Mouse (Mus musculus) heart, embryonic 15.5 days (tissue): ENCODE results near the gene Knstrn. TPM values are rescaled to one million over a fixed set of nuclear protein-coding genes. Genes with fewer than 3 reads are reported as not detected.

Experiments
- ATAC-seq: fragments of 200-750 bp; cut with Nextera tagmentation; replicated peaks from 2 replicates; pipeline ENCODE4 v1.8.0; 2017; ENCODE audit warnings: low read depth, moderate TSS enrichment; ENCODE audit not compliant: insufficient number of reproducible peaks, insufficient read depth, low FRiP score
- H3K27ac ChIP-seq: fragments of 300-500 bp; sonication (generic); 2 replicates; pipeline ENCODE4 v1.5.1; 2015; ENCODE audit warnings: mild to moderate bottlenecking, inconsistent platforms
- H3K27me3 ChIP-seq: fragments of 300-500 bp; sonication (generic); 2 replicates; pipeline ENCODE4 v1.6.1; 2015; ENCODE audit warnings: inconsistent platforms
- H3K36me3 ChIP-seq: fragments of 300-500 bp; sonication (generic); 2 replicates; pipeline ENCODE4 v1.6.1; 2015; ENCODE audit warnings: mild to moderate bottlenecking, inconsistent platforms
- H3K4me1 ChIP-seq: fragments of 300-500 bp; sonication (generic); replicated peaks from 2 replicates; pipeline ENCODE4 v1.6.1; 2015; ENCODE audit warnings: inconsistent platforms
- H3K4me2 ChIP-seq: fragments of 300-500 bp; sonication (generic); 2 replicates; pipeline ENCODE4 v1.6.1; 2015; ENCODE audit warnings: inconsistent platforms, mild to moderate bottlenecking, moderate library complexity
- H3K4me3 ChIP-seq: fragments of 300-500 bp; sonication (generic); 2 replicates; pipeline ENCODE4 v1.5.1; 2015; ENCODE audit warnings: mild to moderate bottlenecking, inconsistent platforms
- H3K9ac ChIP-seq: fragments of 300-500 bp; sonication (generic); 2 replicates; pipeline ENCODE4 v1.6.1; 2015; ENCODE audit warnings: mild to moderate bottlenecking, inconsistent platforms
- H3K9me3 ChIP-seq: fragments of 300-500 bp; sonication (generic); replicated peaks from 2 replicates; pipeline ENCODE4 v1.6.1; 2016; ENCODE audit warnings: inconsistent platforms
- WGBS: fragments of 180-500 bp; shearing (Covaris S2); methylation state at CpG from one replicate; pipeline ENCODE4 v1.1.7; 2015; ENCODE audit warnings: mixed read lengths; 5-methylcytosine and 5-hydroxymethylcytosine counted together
- polyA plus RNA-seq: library from polyadenylated mRNA; unstranded; fragments of >200 nt; fragmentation: Nextera tagmentation; extraction: Ambion mirVana; gene quantifications from 2 replicates; pipeline ENCODE4 v1.2.1, GENCODE M21; 2015

The Knstrn gene
- polyA plus RNA-seq, 1 experiment from 2014 or later = 92.2 TPM

DNA sequence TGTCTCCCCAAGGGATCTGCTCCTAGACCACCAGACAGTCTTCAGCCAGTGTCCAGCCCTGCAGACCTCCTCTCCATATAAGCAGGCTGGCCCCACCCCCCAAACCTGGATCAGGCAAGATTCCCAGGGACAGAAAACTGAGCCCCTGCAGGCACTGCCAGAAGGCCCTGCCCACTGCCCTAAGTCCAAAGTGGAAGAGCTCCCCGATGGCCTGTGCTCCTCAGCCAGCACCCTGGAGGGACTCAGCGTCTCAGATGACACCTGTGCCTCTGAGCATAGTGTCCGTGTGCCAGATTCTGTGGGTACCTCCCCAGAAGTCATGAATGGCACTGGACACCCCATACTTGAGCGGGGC is 21.6 kb upstream of the Knstrn start:
- peaks cover 22% of the 10 kb centered on the region for H3K27me3 ChIP-seq
- 69% methylated on average over 4 of the region's 4 CpGs for WGBS
- no peak for ATAC-seq

GRCm38 (mm10) chr2:118793636-118794035 is 20.2 kb upstream of the Knstrn start:
- no peaks in the 10 kb centered on the region for H3K36me3 ChIP-seq
- no peak overlapping the region for H3K4me2 ChIP-seq
- H3K4me1 ChIP-seq = peaks cover 10% of the 10 kb centered on the region
- 76% methylated on average over 4 of the region's 4 CpGs for WGBS
- no peaks in the 10 kb centered on the region for H3K9me3 ChIP-seq
- H3K27ac ChIP-seq = no peak overlapping the region
- no peak overlapping the region for H3K4me3 ChIP-seq
- H3K9ac ChIP-seq = no peak overlapping the region
- ATAC-seq = no peak
- peaks cover 17% of the 10 kb centered on the region for H3K27me3 ChIP-seq

More for the DNA sequence above, 21.6 kb upstream of the Knstrn start:
- H3K9ac ChIP-seq = no peak overlapping the region
- no peak overlapping the region for H3K27ac ChIP-seq
- no peak overlapping the region for H3K4me3 ChIP-seq
- H3K4me2 ChIP-seq = no peak overlapping the region
- H3K4me1 ChIP-seq = peaks cover 10% of the 10 kb centered on the region
- no peaks in the 10 kb centered on the region for H3K36me3 ChIP-seq
- no peaks in the 10 kb centered on the region for H3K9me3 ChIP-seq

- 61% methylated on average over 4 of the region's 4 CpGs for WGBS
- no peak overlapping the region for H3K4me2 ChIP-seq
- ATAC-seq = no peak
- H3K4me3 ChIP-seq = no peak overlapping the region
- H3K9me3 ChIP-seq = no peaks in the 10 kb centered on the region
- no peak overlapping the region for H3K9ac ChIP-seq
- H3K36me3 ChIP-seq = no peaks in the 10 kb centered on the region
- H3K4me1 ChIP-seq = no peaks in the 10 kb centered on the region
- no peak overlapping the region for H3K27ac ChIP-seq
- H3K27me3 ChIP-seq = no peaks in the 10 kb centered on the region
Observed at GRCm38 (mm10) chr2:118802542-118803118, 11.2 kb upstream of the Knstrn start.

- no peak overlapping the region for H3K27ac ChIP-seq
- no peaks in the 10 kb centered on the region for H3K36me3 ChIP-seq
- ATAC-seq = no peak
- WGBS = 64% methylated on average over 2 of the region's 2 CpGs
- no peaks in the 10 kb centered on the region for H3K9me3 ChIP-seq
- H3K27me3 ChIP-seq = no peaks in the 10 kb centered on the region
- no peak overlapping the region for H3K4me3 ChIP-seq
- H3K9ac ChIP-seq = no peak overlapping the region
- H3K4me2 ChIP-seq = no peak overlapping the region
- no peaks in the 10 kb centered on the region for H3K4me1 ChIP-seq
Observed at GRCm38 (mm10) chr2:118804474-118804873, 9.3 kb upstream of the Knstrn start.

DNA sequence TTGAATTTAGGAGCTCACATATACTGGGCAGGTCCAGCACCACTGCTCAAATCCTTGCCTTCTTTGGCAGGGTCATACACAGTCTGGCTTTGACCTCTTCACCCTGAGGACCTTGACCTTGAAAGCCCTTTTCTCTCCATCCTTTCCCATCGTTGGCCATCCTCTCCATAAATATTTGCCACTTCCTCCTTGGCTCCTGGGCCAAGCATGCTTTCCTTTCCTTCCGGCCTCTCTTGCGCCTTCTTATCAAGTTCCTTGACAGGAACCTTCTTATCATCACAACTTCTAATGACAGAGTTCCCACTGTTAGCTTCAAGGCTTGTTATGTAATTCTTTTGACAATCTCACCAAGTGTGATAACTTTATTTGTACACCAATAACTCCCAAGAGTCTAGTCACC is 8.7 kb upstream of the Knstrn start:
- Histone ChIP-seq H3K4me2 (no peak overlapping the region), H3K9ac (no peak overlapping the region), H3K4me1 (no peaks in the 10 kb centered on the region), H3K9me3 (no peaks in the 10 kb centered on the region), H3K4me3 (no peak overlapping the region), H3K27ac (no peak overlapping the region), H3K36me3 (no peaks in the 10 kb centered on the region), H3K27me3 (no peaks in the 10 kb centered on the region)
- ATAC-seq = no peak
- 19% methylated on average over 3 of the region's 3 CpGs for WGBS

DNA sequence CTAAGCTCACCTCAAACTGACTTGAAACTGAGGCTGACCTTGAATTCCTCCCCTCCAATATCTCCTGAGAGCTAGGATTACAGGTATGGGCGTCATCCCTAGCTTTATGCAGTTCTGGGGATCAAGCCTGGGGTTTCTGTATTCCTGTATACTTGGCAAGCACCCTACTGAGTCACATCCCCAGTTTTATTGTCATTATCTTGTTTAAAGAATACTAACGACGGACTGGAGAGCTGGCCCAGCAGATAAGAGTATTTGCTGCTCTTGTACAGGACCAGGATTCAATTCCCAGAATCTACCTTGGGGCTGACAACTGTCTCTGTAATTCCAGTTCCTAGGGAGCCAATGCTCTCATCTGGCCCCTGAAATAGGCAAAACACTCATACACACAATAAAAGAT is 8.0 kb upstream of the Knstrn start:
- Histone ChIP-seq H3K4me1 (no peaks in the 10 kb centered on the region), H3K27ac (no peak overlapping the region), H3K27me3 (0 out of 2 replicates have a peak, but pooled peaks cover 2% of the 10 kb centered on the region), H3K4me3 (no peak overlapping the region), H3K36me3 (no peaks in the 10 kb centered on the region), H3K4me2 (no peak overlapping the region), H3K9me3 (no peaks in the 10 kb centered on the region), H3K9ac (no peak overlapping the region)
- WGBS = 21% methylated on average over 3 of the region's 3 CpGs
- ATAC-seq = no peak

- no peak overlapping the region for H3K27ac ChIP-seq
- H3K9me3 ChIP-seq = no peaks in the 10 kb centered on the region
- H3K36me3 ChIP-seq = no peaks in the 10 kb centered on the region
- ATAC-seq = no peak
- no peak overlapping the region for H3K4me2 ChIP-seq
- H3K9ac ChIP-seq = no peak overlapping the region
- no peak overlapping the region for H3K4me3 ChIP-seq
- WGBS = 55% methylated on average over 4 of the region's 4 CpGs
- H3K4me1 ChIP-seq = no peaks in the 10 kb centered on the region
- H3K27me3 ChIP-seq = 0 out of 2 replicates have a peak, but pooled peaks cover 2% of the 10 kb centered on the region
Observed at GRCm38 (mm10) chr2:118806860-118807259, 6.9 kb upstream of the Knstrn start.

DNA sequence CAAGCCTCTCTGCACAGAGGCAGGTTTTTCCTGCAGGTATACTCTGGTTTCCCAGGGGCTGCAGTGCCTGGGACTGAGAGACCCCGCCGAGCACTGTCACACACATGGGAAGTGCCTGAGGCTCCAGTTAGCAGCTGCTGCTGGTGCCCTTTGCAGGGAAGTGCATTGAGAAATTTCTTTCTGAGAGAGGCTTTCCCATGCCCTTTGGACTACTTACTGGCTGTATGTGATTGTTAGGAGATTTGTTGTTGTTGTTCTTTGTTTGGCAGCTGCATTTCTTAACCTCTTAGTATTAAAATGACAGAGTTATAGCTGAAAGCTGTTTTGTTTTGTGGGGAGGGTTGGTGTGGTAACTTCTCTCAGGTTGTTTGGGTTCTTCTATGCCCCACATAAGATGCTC is 2.9 kb upstream of the Knstrn start:
- no peak overlapping the region for H3K4me2 ChIP-seq
- H3K4me1 ChIP-seq = peaks cover 19% of the 10 kb centered on the region
- no peaks in the 10 kb centered on the region for H3K9me3 ChIP-seq
- H3K9ac ChIP-seq = no peak overlapping the region
- no peak for ATAC-seq
- H3K27ac ChIP-seq = no peak overlapping the region
- H3K27me3 ChIP-seq = 0 out of 2 replicates have a peak, but pooled peaks cover 2% of the 10 kb centered on the region
- 20% methylated on average over 2 of the region's 2 CpGs for whole genome bisulfite sequencing
- 0 out of 2 replicates have a peak, but pooled peaks cover 2% of the 10 kb centered on the region for H3K36me3 ChIP-seq
- no peak overlapping the region for H3K4me3 ChIP-seq

GRCm38 (mm10) chr2:118812724-118813123 is 1.1 kb upstream of the Knstrn start:
- Histone ChIP-seq H3K4me1 (peaks cover 20% of the 10 kb centered on the region), H3K9me3 (no peaks in the 10 kb centered on the region), H3K27me3 (0 out of 2 replicates have a peak, but pooled peaks cover 2% of the 10 kb centered on the region), H3K36me3 (peaks cover 8% of the 10 kb centered on the region; the same call in 1 of the 2 replicates), H3K9ac (no peak overlapping the region), H3K4me3 (no peak overlapping the region), H3K27ac (no peak overlapping the region), H3K4me2 (no peak overlapping the region)
- no peak for ATAC-seq
- 47% methylated on average over 1 of the region's 1 CpGs for WGBS

GRCm38 (mm10) chr2:118822800-118823199 is 9.0 kb downstream of the Knstrn start:
- no peak overlapping the region for H3K4me3 ChIP-seq
- no peak overlapping the region for H3K27ac ChIP-seq
- H3K4me1 ChIP-seq = no peaks in the 10 kb centered on the region
- ATAC-seq = no peak
- no peak overlapping the region for H3K4me2 ChIP-seq
- H3K9ac ChIP-seq = no peak overlapping the region
- 82% methylated on average over 5 of the region's 5 CpGs for WGBS
- no peaks in the 10 kb centered on the region for H3K9me3 ChIP-seq
- H3K36me3 ChIP-seq = peaks cover 74% of the 10 kb centered on the region
- no peaks in the 10 kb centered on the region for H3K27me3 ChIP-seq

GRCm38 (mm10) chr2:118824396-118824795 is 10.6 kb downstream of the Knstrn start:
- Histone ChIP-seq H3K27ac (no peak overlapping the region), H3K27me3 (no peaks in the 10 kb centered on the region), H3K9me3 (no peaks in the 10 kb centered on the region), H3K9ac (no peak overlapping the region), H3K36me3 (peaks cover 73% of the 10 kb centered on the region), H3K4me3 (no peak overlapping the region), H3K4me2 (no peak overlapping the region), H3K4me1 (no peaks in the 10 kb centered on the region)
- 89% methylated on average over 4 of the region's 4 CpGs for WGBS
- no peak for ATAC-seq

DNA sequence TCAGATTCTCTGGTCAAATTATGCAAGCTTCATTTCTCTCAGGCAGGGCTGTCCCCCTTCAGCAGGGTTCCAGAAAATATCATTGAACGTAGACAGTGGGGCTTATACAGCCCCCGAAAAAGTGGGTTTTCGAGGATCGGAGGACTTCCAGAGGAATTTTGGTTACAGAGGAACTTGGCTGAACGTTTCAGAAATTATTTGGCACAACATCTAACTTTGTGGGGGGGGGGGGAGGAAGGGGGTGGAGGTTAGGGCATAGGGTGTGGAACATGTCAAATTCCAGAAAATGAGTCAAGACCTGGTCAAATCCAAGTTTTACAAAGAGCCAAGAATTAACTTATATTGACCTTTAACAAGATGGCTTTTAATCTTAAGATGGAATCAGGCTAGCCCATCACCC is 15.3 kb downstream of the Knstrn start:
- Histone ChIP-seq H3K27ac (no peak overlapping the region), H3K36me3 (peaks cover 75% of the 10 kb centered on the region), H3K9ac (no peak overlapping the region), H3K4me1 (no peaks in the 10 kb centered on the region), H3K27me3 (no peaks in the 10 kb centered on the region), H3K4me3 (no peak overlapping the region), H3K4me2 (no peak overlapping the region), H3K9me3 (no peaks in the 10 kb centered on the region)
- WGBS = 82% methylated on average over 5 of the region's 5 CpGs
- ATAC-seq = no peak
